Mouse (Mus musculus) forebrain, postnatal 0 days (tissue): ENCODE data around the gene Snapc1. TPM values are rescaled to one million over a fixed set of nuclear protein-coding genes. Genes with fewer than 3 reads are reported as not detected.

Experiments used
- ATAC-seq: fragments of 200-750 bp; cut with Nextera tagmentation; 2 replicates; pipeline ENCODE4 v1.8.0; 2017; ENCODE audit warnings: mild to moderate bottlenecking, moderate library complexity
- DNase-seq: peaks from one replicate; pipeline ENCODE4 v3.0.0-alpha.2; 2015
- H3K27ac ChIP-seq: fragments of 300-500 bp; sonication (generic); 2 replicates; pipeline ENCODE4 v1.5.1; 2014; ENCODE audit warnings: low read depth, mild to moderate bottlenecking, antibody characterized with exemption, low read length, moderate library complexity, mixed read lengths
- H3K27me3 ChIP-seq: fragments of 300-500 bp; sonication (generic); 2 replicates; pipeline ENCODE4 v1.6.1; 2014; ENCODE audit warnings: mild to moderate bottlenecking, low read length, mixed read lengths; ENCODE audit not compliant: insufficient read depth
- H3K36me3 ChIP-seq: fragments of 300-500 bp; sonication (generic); 2 replicates; pipeline ENCODE4 v1.6.1; 2014; ENCODE audit warnings: mild to moderate bottlenecking, moderate library complexity; ENCODE audit not compliant: insufficient read depth
- H3K4me1 ChIP-seq: fragments of 300-500 bp; sonication (generic); 2 replicates; pipeline ENCODE4 v1.6.1; 2014; ENCODE audit warnings: antibody characterized with exemption; ENCODE audit not compliant: insufficient read depth
- H3K4me2 ChIP-seq: fragments of 300-500 bp; sonication (generic); 2 replicates; pipeline ENCODE4 v1.6.1; 2014; ENCODE audit warnings: low read depth, mild to moderate bottlenecking, moderate library complexity
- H3K4me3 ChIP-seq: fragments of 300-500 bp; sonication (generic); 2 replicates; pipeline ENCODE4 v1.5.1; 2014; ENCODE audit warnings: low read depth, low read length, mixed read lengths
- H3K9ac ChIP-seq: fragments of 300-500 bp; sonication (generic); 2 replicates; pipeline ENCODE4 v1.6.1; 2014; ENCODE audit warnings: mild to moderate bottlenecking
- H3K9me3 ChIP-seq: fragments of 300-500 bp; sonication (generic); 2 replicates; pipeline ENCODE4 v1.6.1; 2016; ENCODE audit warnings: low read length
- CTCF ChIP-seq: sonication (generic); IDR thresholded peaks from 2 replicates; pipeline ENCODE4 v1.5.1; 2016; ENCODE audit warnings: antibody characterized with exemption, control low read depth, low read depth
- WGBS: fragments of 180-500 bp; shearing (Covaris S2); extraction: QIAGEN DNeasy Blood & Tissue Kit; methylation state at CpG from one replicate; pipeline ENCODE4 v1.1.7; 2014; 5-methylcytosine and 5-hydroxymethylcytosine counted together
- polyA plus RNA-seq: library from polyadenylated mRNA; unstranded; fragments of >200 nt; fragmentation: Nextera tagmentation; extraction: Ambion mirVana; gene quantifications from 2 replicates; pipeline ENCODE4 v1.2.1, GENCODE M21; 2015
- total RNA-seq: library from RNA; depleted of rRNA; stranded (reverse); fragments of >200 nt; gene quantifications from 2 replicates; pipeline ENCODE4 v1.2.3, GENCODE M21; 2014

Gene Snapc1
- total and polyA plus RNA-seq, 2 experiments from 2014 or later, result 17.9 to 21.9 TPM

- Histone ChIP-seq H3K27me3 (no peaks in the 10 kb centered on the region), H3K9ac (no peak overlapping the region), H3K27ac (no peak overlapping the region), H3K36me3 (peaks cover 9% of the 10 kb centered on the region), H3K4me3 (no peak overlapping the region), H3K9me3 (no peaks in the 10 kb centered on the region), H3K4me1 (peaks cover 3% of the 10 kb centered on the region; the same call in 1 of the 2 replicates), H3K4me2 (no peak overlapping the region)
- DNase-seq, result no peak
- no peak for TF ChIP-seq CTCF
- no peak for ATAC-seq
- WGBS, result 88% methylated on average over 4 of the region's 4 CpGs
Observed at GRCm38 (mm10) chr12:73948415-73948814, 15.9 kb upstream of the Snapc1 start.

- Histone ChIP-seq H3K9me3 (no peaks in the 10 kb centered on the region), H3K4me3 (peak overlapping the region; percentile 42), H3K4me1 (peaks cover 3% of the 10 kb centered on the region; the same call in 1 of the 2 replicates), H3K27me3 (no peaks in the 10 kb centered on the region), H3K27ac (no peak overlapping the region), H3K36me3 (peaks cover 6% of the 10 kb centered on the region; the same call in 1 of the 2 replicates), H3K9ac (peak overlapping the region; percentile 49), H3K4me2 (peak overlapping the region; percentile 83)
- 5% methylated on average over 46 of the region's 46 CpGs for WGBS
- DNase-seq, result peak; percentile 68
- no peak for TF ChIP-seq CTCF
- ATAC-seq, result peak; percentile 82
Observed at GRCm38 (mm10) chr12:73949318-73950058, 14.8 kb upstream of the Snapc1 start.

GRCm38 (mm10) chr12:73952879-73953278 lies 11.4 kb upstream of the Snapc1 start:
- no peaks in the 10 kb centered on the region for H3K9me3 ChIP-seq
- no peaks in the 10 kb centered on the region for H3K27me3 ChIP-seq
- ATAC-seq, result peak; percentile 65
- H3K9ac ChIP-seq, result peak overlapping the region; percentile 33
- peak overlapping the region; percentile 49 for H3K4me2 ChIP-seq
- H3K27ac ChIP-seq, result no peak overlapping the region
- H3K36me3 ChIP-seq, result no peaks in the 10 kb centered on the region
- peaks cover 3% of the 10 kb centered on the region; the same call in 1 of the 2 replicates for H3K4me1 ChIP-seq
- no peak for TF ChIP-seq CTCF
- H3K4me3 ChIP-seq, result peak overlapping the region; percentile 28
- DNase-seq, result peak; percentile 67
- WGBS, result 8% methylated on average over 15 of the region's 15 CpGs

- Histone ChIP-seq H3K9me3 (no peaks in the 10 kb centered on the region), H3K4me2 (peak overlapping the region; percentile 49), H3K36me3 (no peaks in the 10 kb centered on the region), H3K4me1 (peaks cover 3% of the 10 kb centered on the region; the same call in 1 of the 2 replicates), H3K27ac (no peak overlapping the region), H3K4me3 (peak overlapping the region; percentile 28), H3K9ac (peak overlapping the region; percentile 33; the same call in 1 of the 2 replicates), H3K27me3 (no peaks in the 10 kb centered on the region)
- TF ChIP-seq CTCF, result no peak
- no peak for DNase-seq
- ATAC-seq, result no peak
- WGBS, result 56% methylated on average over 14 of the region's 14 CpGs
Observed at GRCm38 (mm10) chr12:73953420-73954186, 10.7 kb upstream of the Snapc1 start.

- no peak for TF ChIP-seq CTCF
- Histone ChIP-seq H3K27me3 (no peaks in the 10 kb centered on the region), H3K4me3 (no peak overlapping the region), H3K9ac (no peak overlapping the region), H3K36me3 (no peaks in the 10 kb centered on the region), H3K9me3 (no peaks in the 10 kb centered on the region), H3K4me1 (no peaks in the 10 kb centered on the region), H3K27ac (no peak overlapping the region), H3K4me2 (no peak overlapping the region)
- WGBS, result 68% methylated on average over 5 of the region's 5 CpGs
- DNase-seq, result no peak
- no peak for ATAC-seq
Observed at GRCm38 (mm10) chr12:73954785-73955184, 9.5 kb upstream of the Snapc1 start.

GRCm38 (mm10) chr12:73957676-73958075 lies 6.6 kb upstream of the Snapc1 start:
- Histone ChIP-seq H3K9me3 (no peaks in the 10 kb centered on the region), H3K27ac (no peak overlapping the region), H3K36me3 (no peaks in the 10 kb centered on the region), H3K27me3 (no peaks in the 10 kb centered on the region), H3K4me1 (no peaks in the 10 kb centered on the region), H3K9ac (no peak overlapping the region), H3K4me2 (no peak overlapping the region), H3K4me3 (no peak overlapping the region)
- 60% methylated on average over 3 of the region's 3 CpGs for WGBS
- no peak for DNase-seq
- peak; percentile 45; the same call in 1 of the 2 replicates for ATAC-seq
- no peak for TF ChIP-seq CTCF

- DNase-seq (no peak), ATAC-seq (no peak)
- H3K9ac ChIP-seq, result no peak overlapping the region
- no peaks in the 10 kb centered on the region for H3K4me1 ChIP-seq
- no peaks in the 10 kb centered on the region for H3K9me3 ChIP-seq
- no peak overlapping the region for H3K27ac ChIP-seq
- 92% methylated on average over 2 of the region's 2 CpGs for WGBS
- H3K4me3 ChIP-seq, result no peak overlapping the region
- no peaks in the 10 kb centered on the region for H3K27me3 ChIP-seq
- H3K36me3 ChIP-seq, result no peaks in the 10 kb centered on the region
- no peak overlapping the region for H3K4me2 ChIP-seq
- TF ChIP-seq CTCF, result no peak
Observed at GRCm38 (mm10) chr12:73958830-73959229, 5.5 kb upstream of the Snapc1 start.
